Mouse (Mus musculus) subcutaneous adipose tissue, adult 2 months (tissue): ENCODE data around the gene Odr4. TPM values are rescaled to one million over a fixed set of nuclear protein-coding genes. Genes with fewer than 3 reads are reported as not detected.

Experiments
- polyA plus RNA-seq: library from polyadenylated mRNA; depleted of rRNA; stranded (reverse); fragments of >200 nt; gene quantifications from 2 replicates; pipeline ENCODE4 v1.2.3, GENCODE M21; 2012; ENCODE audit warnings: low replicate concordance; rRNA removed

Odr4 gene
- polyA plus RNA-seq, result 8.8 and 16.6 TPM in 2 replicates

GRCm38 (mm10) chr1:150392638-150393487, at the start of gene Odr4, which contains the start of gene Tpr:
TSS of gene Odr4 (minus strand) at chr1:150393080.
TSS of gene Tpr (plus strand) at chr1:150392838.

GRCm38 (mm10) chr1:150319205-150319604, 73.7 kb downstream of the Odr4 start, which contains the start of gene Pdc:
TSS of gene Pdc (plus strand) at chr1:150319417.

Other genes with a start within 250 kb of the Odr4 start
- gene Pdc, start 73.7 kb downstream of the Odr4 start, polyA plus RNA-seq, result not detected in 2 replicates
- 72.3 and 82.3 TPM in 2 replicates for gene Tpr, start 242 bp downstream of the Odr4 start, polyA plus RNA-seq
- 1.0 and 1.5 TPM in 2 replicates for gene Prg4, start 73.1 kb upstream of the Odr4 start, polyA plus RNA-seq